Mouse (Mus musculus): Measurements from ENCODE around the gene Rnh1. TPM values are rescaled to one million over a fixed set of nuclear protein-coding genes. Genes with fewer than 3 reads are reported as not detected.

The Rnh1 gene
- polyA plus RNA-seq, 1 experiment from 2014 or later, result 45.3 TPM

- ATAC-seq (ENCODE audit: low read depth), result no peak
- Histone ChIP-seq H3K27ac (ENCODE audit: low read depth, low read length) (no peak overlapping the region), H3K27me3 (ENCODE audit: control insufficient read depth, insufficient read depth, low read length) (no peaks in the 10 kb centered on the region), H3K4me2 (ENCODE audit: low read depth, low read length) (no peak overlapping the region), H3K36me3 (ENCODE audit: control insufficient read depth, insufficient read depth, low read length) (no peaks in the 10 kb centered on the region), H3K9me3 (ENCODE audit: control insufficient read depth, low read length) (no peaks in the 10 kb centered on the region), H3K4me1 (ENCODE audit: control insufficient read depth, insufficient read depth, low read length) (0 out of 2 replicates have a peak, but pooled peaks cover 5% of the 10 kb centered on the region), H3K9ac (replicated peaks; ENCODE audit: low read depth, low read length) (no peak overlapping the region), H3K4me3 (ENCODE audit: low read depth, low read length) (no peak overlapping the region)
- WGBS, result 88% methylated on average over 4 of the region's 4 CpGs
Measured at GRCm38 (mm10) chr7:141175068-141175467, 2.4 kb upstream of the Rnh1 start.

GRCm38 (mm10) chr7:141173323-141173850 lies 730 bp upstream of the Rnh1 start:
- Histone ChIP-seq H3K27me3 (ENCODE audit: control insufficient read depth, insufficient read depth, low read length) (no peaks in the 10 kb centered on the region), H3K27ac (ENCODE audit: low read depth, low read length) (peak overlapping the region; percentile 98), H3K4me1 (ENCODE audit: control insufficient read depth, insufficient read depth, low read length) (0 out of 2 replicates have a peak, but pooled peaks cover 5% of the 10 kb centered on the region), H3K4me2 (ENCODE audit: low read depth, low read length) (peak overlapping the region; percentile 87), H3K4me3 (ENCODE audit: low read depth, low read length) (peak overlapping the region; percentile 52), H3K36me3 (ENCODE audit: control insufficient read depth, insufficient read depth, low read length) (no peaks in the 10 kb centered on the region), H3K9me3 (ENCODE audit: control insufficient read depth, low read length) (no peaks in the 10 kb centered on the region), H3K9ac (replicated peaks; ENCODE audit: low read depth, low read length) (no peak overlapping the region)
- ATAC-seq (ENCODE audit: low read depth), result no peak
- WGBS, result 86% methylated on average over 5 of the region's 5 CpGs

GRCm38 (mm10) chr7:141169866-141170265 lies 2.8 kb downstream of the Rnh1 start:
- H3K36me3 ChIP-seq (ENCODE audit: control insufficient read depth, insufficient read depth, low read length), result no peaks in the 10 kb centered on the region
- H3K9ac ChIP-seq (replicated peaks; ENCODE audit: low read depth, low read length), result no peak overlapping the region
- no peak overlapping the region for H3K27ac ChIP-seq (ENCODE audit: low read depth, low read length)
- ATAC-seq (ENCODE audit: low read depth), result no peak
- H3K4me1 ChIP-seq (ENCODE audit: control insufficient read depth, insufficient read depth, low read length), result 0 out of 2 replicates have a peak, but pooled peaks cover 5% of the 10 kb centered on the region
- H3K27me3 ChIP-seq (ENCODE audit: control insufficient read depth, insufficient read depth, low read length), result no peaks in the 10 kb centered on the region
- no peaks in the 10 kb centered on the region for H3K9me3 ChIP-seq (ENCODE audit: control insufficient read depth, low read length)
- H3K4me3 ChIP-seq (ENCODE audit: low read depth, low read length), result no peak overlapping the region
- H3K4me2 ChIP-seq (ENCODE audit: low read depth, low read length), result no peak overlapping the region

- no peak overlapping the region for H3K4me2 ChIP-seq (ENCODE audit: low read depth, low read length)
- ATAC-seq (ENCODE audit: low read depth), result no peak
- H3K9me3 ChIP-seq (ENCODE audit: control insufficient read depth, low read length), result no peaks in the 10 kb centered on the region
- H3K4me3 ChIP-seq (ENCODE audit: low read depth, low read length), result no peak overlapping the region
- no peaks in the 10 kb centered on the region for H3K27me3 ChIP-seq (ENCODE audit: control insufficient read depth, insufficient read depth, low read length)
- H3K4me1 ChIP-seq (ENCODE audit: control insufficient read depth, insufficient read depth, low read length), result 0 out of 2 replicates have a peak, but pooled peaks cover 5% of the 10 kb centered on the region
- H3K9ac ChIP-seq (replicated peaks; ENCODE audit: low read depth, low read length), result no peak overlapping the region
- no peak overlapping the region for H3K27ac ChIP-seq (ENCODE audit: low read depth, low read length)
- H3K36me3 ChIP-seq (ENCODE audit: control insufficient read depth, insufficient read depth, low read length), result no peaks in the 10 kb centered on the region
- 65% methylated on average over 1 of the region's 1 CpGs for WGBS
Measured at GRCm38 (mm10) chr7:141169300-141169699, 3.4 kb downstream of the Rnh1 start.

- Histone ChIP-seq H3K4me1 (ENCODE audit: control insufficient read depth, insufficient read depth, low read length) (0 out of 2 replicates have a peak, but pooled peaks cover 5% of the 10 kb centered on the region), H3K36me3 (ENCODE audit: control insufficient read depth, insufficient read depth, low read length) (0 out of 2 replicates have a peak, but pooled peaks cover 2% of the 10 kb centered on the region), H3K27ac (ENCODE audit: low read depth, low read length) (no peak overlapping the region), H3K27me3 (ENCODE audit: control insufficient read depth, insufficient read depth, low read length) (no peaks in the 10 kb centered on the region), H3K4me3 (ENCODE audit: low read depth, low read length) (peak overlapping the region; percentile 22; the same call in 1 of the 2 replicates), H3K9me3 (ENCODE audit: control insufficient read depth, low read length) (no peaks in the 10 kb centered on the region), H3K9ac (replicated peaks; ENCODE audit: low read depth, low read length) (peak overlapping the region; percentile 39; the same call in 1 of the 2 replicates), H3K4me2 (ENCODE audit: low read depth, low read length) (peak overlapping the region; percentile 32)
- no peak for ATAC-seq (ENCODE audit: low read depth)
- 4% methylated on average over 22 of the region's 22 CpGs for WGBS
Measured at GRCm38 (mm10) chr7:141168518-141168953, 4.1 kb downstream of the Rnh1 start.

- H3K9me3 ChIP-seq (ENCODE audit: control insufficient read depth, low read length), result no peaks in the 10 kb centered on the region
- no peak overlapping the region for H3K27ac ChIP-seq (ENCODE audit: low read depth, low read length)
Measured at GRCm38 (mm10) chr7:141167901-141168517, 4.6 kb downstream of the Rnh1 start.

GRCm38 (mm10) chr7:141164850-141165249 lies 7.8 kb downstream of the Rnh1 start:
- Histone ChIP-seq H3K27ac (ENCODE audit: low read depth, low read length) (no peak overlapping the region), H3K27me3 (ENCODE audit: control insufficient read depth, insufficient read depth, low read length) (no peaks in the 10 kb centered on the region), H3K9me3 (ENCODE audit: control insufficient read depth, low read length) (no peaks in the 10 kb centered on the region), H3K36me3 (ENCODE audit: control insufficient read depth, insufficient read depth, low read length) (peaks cover 21% of the 10 kb centered on the region; the same call in 1 of the 2 replicates), H3K4me3 (ENCODE audit: low read depth, low read length) (no peak overlapping the region), H3K4me1 (ENCODE audit: control insufficient read depth, insufficient read depth, low read length) (no peaks in the 10 kb centered on the region), H3K4me2 (ENCODE audit: low read depth, low read length) (no peak overlapping the region), H3K9ac (replicated peaks; ENCODE audit: low read depth, low read length) (no peak overlapping the region)
- 91% methylated on average over 6 of the region's 6 CpGs for whole genome bisulfite sequencing
- ATAC-seq (ENCODE audit: low read depth), result no peak

More at GRCm38 (mm10) chr7:141167901-141168517, 4.6 kb downstream of the Rnh1 start:
- H3K36me3 ChIP-seq (ENCODE audit: control insufficient read depth, insufficient read depth, low read length), result 0 out of 2 replicates have a peak, but pooled peaks cover 7% of the 10 kb centered on the region
- 17% methylated on average over 7 of the region's 7 CpGs for WGBS
- no peaks in the 10 kb centered on the region for H3K27me3 ChIP-seq (ENCODE audit: control insufficient read depth, insufficient read depth, low read length)
- H3K9ac ChIP-seq (replicated peaks; ENCODE audit: low read depth, low read length), result peak overlapping the region; percentile 39; the same call in 1 of the 2 replicates
- peak overlapping the region; percentile 22; the same call in 1 of the 2 replicates for H3K4me3 ChIP-seq (ENCODE audit: low read depth, low read length)
- peak overlapping the region; percentile 32 for H3K4me2 ChIP-seq (ENCODE audit: low read depth, low read length)
- ATAC-seq (ENCODE audit: low read depth), result no peak
- H3K4me1 ChIP-seq (ENCODE audit: control insufficient read depth, insufficient read depth, low read length), result no peaks in the 10 kb centered on the region

GRCm38 (mm10) chr7:141164397-141164796 lies 8.3 kb downstream of the Rnh1 start:
- H3K36me3 ChIP-seq (ENCODE audit: control insufficient read depth, insufficient read depth, low read length), result peaks cover 21% of the 10 kb centered on the region; the same call in 1 of the 2 replicates

GRCm38 (mm10) chr7:141155362-141155761 lies 17.3 kb downstream of the Rnh1 start:
- H3K36me3 ChIP-seq (ENCODE audit: control insufficient read depth, insufficient read depth, low read length), result peaks cover 30% of the 10 kb centered on the region
- no peak for ATAC-seq (ENCODE audit: low read depth)
- WGBS, result 86% methylated on average over 9 of the region's 9 CpGs

More at GRCm38 (mm10) chr7:141164397-141164796, 8.3 kb downstream of the Rnh1 start:
- Histone ChIP-seq H3K4me1 (ENCODE audit: control insufficient read depth, insufficient read depth, low read length) (no peaks in the 10 kb centered on the region), H3K4me2 (ENCODE audit: low read depth, low read length) (no peak overlapping the region), H3K27me3 (ENCODE audit: control insufficient read depth, insufficient read depth, low read length) (no peaks in the 10 kb centered on the region), H3K9me3 (ENCODE audit: control insufficient read depth, low read length) (no peaks in the 10 kb centered on the region), H3K27ac (ENCODE audit: low read depth, low read length) (no peak overlapping the region), H3K4me3 (ENCODE audit: low read depth, low read length) (no peak overlapping the region), H3K9ac (replicated peaks; ENCODE audit: low read depth, low read length) (no peak overlapping the region)
- ATAC-seq (ENCODE audit: low read depth), result no peak
- 92% methylated on average over 7 of the region's 7 CpGs for WGBS

More at GRCm38 (mm10) chr7:141155362-141155761, 17.3 kb downstream of the Rnh1 start:
- Histone ChIP-seq H3K4me2 (ENCODE audit: low read depth, low read length) (no peak overlapping the region), H3K27ac (ENCODE audit: low read depth, low read length) (no peak overlapping the region), H3K9me3 (ENCODE audit: control insufficient read depth, low read length) (no peaks in the 10 kb centered on the region), H3K27me3 (ENCODE audit: control insufficient read depth, insufficient read depth, low read length) (no peaks in the 10 kb centered on the region), H3K4me3 (ENCODE audit: low read depth, low read length) (no peak overlapping the region), H3K9ac (replicated peaks; ENCODE audit: low read depth, low read length) (no peak overlapping the region), H3K4me1 (ENCODE audit: control insufficient read depth, insufficient read depth, low read length) (no peaks in the 10 kb centered on the region)
